In genomic region chr4:46982912-46983311, GRCm38 (mm10) we compare ENCODE assay signal across 13 mouse cellular contexts. TPM values are rescaled to one million over a fixed set of nuclear protein-coding genes. Genes with fewer than 3 reads are reported as not detected.
"Had no signal": no experiment of that assay in that cellular context is flagged by ENCODE, and none has a peak within 500 bp of the region (broad histone marks: within the 10 kb centered on the region; RNA-seq: fewer than 3 reads in every experiment).

No protein-coding gene starts in this region.

- H3K27ac ChIP-seq: limb, embryonic 12.5 days; liver, embryonic 13.5 days; midbrain, embryonic 12.5 days; stomach, embryonic 15.5 days had no signal

- H3K4me1 ChIP-seq: limb, embryonic 12.5 days; liver, embryonic 13.5 days; midbrain, embryonic 12.5 days; stomach, embryonic 15.5 days had no signal

- H3K4me3 ChIP-seq: limb, embryonic 12.5 days; liver, embryonic 13.5 days; midbrain, embryonic 12.5 days; stomach, embryonic 15.5 days had no signal

- DNase-seq: kidney, adult 18-20 months; kidney, postnatal 10 days; kidney, postnatal 4 days; liver; liver, embryonic 13.5 days; liver, postnatal 0 days; thymus, adult 2 months; thymus, postnatal 25 days had no signal

RNA-seq across cellular contexts. Expression of gene Gabbr2, which starts 8.8 kb away (rescaled TPM):
- total RNA-seq: megakaryocyte-erythroid progenitor cell, adult 5-6 weeks had no signal
- polyA plus RNA-seq: spleen, adult 2 months had no signal
